Mouse (Mus musculus): ENCODE measurements around the gene Alyref2.

GRCm38 (mm10) chr1:171552230-171552629, 49.0 kb downstream of the Alyref2 start:
- TF ChIP-seq CTCF (IDR thresholded peaks at IDR 0.05; ENCODE audit: low read depth) (no peak), EP300 (IDR thresholded peaks at IDR 0.05; ENCODE audit: low read depth) (no peak)
